Mouse (Mus musculus) heart, postnatal 0 days (tissue): ENCODE results near the gene 1110032A03Rik.

ENCODE experiments used
- CTCF ChIP-seq: IDR thresholded peaks from 2 replicates; pipeline ENCODE4 v1.5.1; 2016; ENCODE audit warnings: antibody characterized with exemption, control low read depth, low read depth
- EP300 ChIP-seq: IDR thresholded peaks from 2 replicates; pipeline ENCODE4 v1.6.1; 2016; ENCODE audit warnings: antibody characterized with exemption, low read depth

GRCm38 (mm10) chr9:50723406-50723805, 51.9 kb downstream of the 1110032A03Rik start:
- TF ChIP-seq CTCF (no peak), EP300 (no peak)
